Mouse (Mus musculus): ENCODE measurements around the gene She. TPM values are rescaled to one million over a fixed set of nuclear protein-coding genes. Genes with fewer than 3 reads are reported as not detected.
A peak's percentile ranks its signal among the peaks of the same experiment; 100 is the strongest.
"Not testable (repeated sequence)": the region's sequence is repeated elsewhere in the genome, so short reads cannot be mapped to it uniquely, and the experiment has no call there.

Gene She
- polyA plus RNA-seq, 1 experiment from 2014 or later, result 2.9 TPM

- peaks cover 7% of the 10 kb centered on the region for H3K4me1 ChIP-seq
- H3K4me2 ChIP-seq, result no peak overlapping the region
- H3K4me3 ChIP-seq, result no peak overlapping the region
- H3K9ac ChIP-seq, result no peak overlapping the region
- no peak for ATAC-seq
- no peaks in the 10 kb centered on the region for H3K36me3 ChIP-seq
- peak overlapping the region; percentile 55 for H3K27ac ChIP-seq
- H3K27me3 ChIP-seq (replicated peaks), result no peaks in the 10 kb centered on the region
- 71% methylated on average over 6 of the region's 6 CpGs for WGBS (ENCODE audit: insufficient replicate concordance)
- no peaks in the 10 kb centered on the region for H3K9me3 ChIP-seq (replicated peaks)
Measured at GRCm38 (mm10) chr3:89848083-89848482, 16.9 kb downstream of the She start.

- Histone ChIP-seq H3K36me3 (no peaks in the 10 kb centered on the region), H3K4me1 (no peaks in the 10 kb centered on the region), H3K9me3 (replicated peaks) (no peaks in the 10 kb centered on the region), H3K4me2 (no peak overlapping the region), H3K4me3 (no peak overlapping the region), H3K27me3 (replicated peaks) (0 out of 2 replicates have a peak, but pooled peaks cover 9% of the 10 kb centered on the region), H3K27ac (peak overlapping the region; percentile 36; the same call in 1 of the 2 replicates), H3K9ac (no peak overlapping the region)
- WGBS (ENCODE audit: insufficient replicate concordance), result 36% methylated on average over 5 of the region's 5 CpGs
- ATAC-seq, result no peak
Measured at GRCm38 (mm10) chr3:89853752-89854151, 22.6 kb downstream of the She start.

GRCm38 (mm10) chr3:89857353-89857752, 26.2 kb downstream of the She start:
- 0 out of 2 replicates have a peak, but pooled peaks cover 19% of the 10 kb centered on the region for H3K27me3 ChIP-seq (replicated peaks)
- H3K4me1 ChIP-seq, result peaks cover 9% of the 10 kb centered on the region
- WGBS (ENCODE audit: insufficient replicate concordance), result 78% methylated on average over 3 of the region's 3 CpGs
- no peak for ATAC-seq
- H3K4me3 ChIP-seq, result no peak overlapping the region
- H3K9ac ChIP-seq, result no peak overlapping the region
- no peaks in the 10 kb centered on the region for H3K9me3 ChIP-seq (replicated peaks)
- H3K27ac ChIP-seq, result no peak overlapping the region
- H3K36me3 ChIP-seq, result no peaks in the 10 kb centered on the region
- H3K4me2 ChIP-seq, result no peak overlapping the region

GRCm38 (mm10) chr3:89858123-89858522, 27.0 kb downstream of the She start:
- H3K4me1 ChIP-seq, result peaks cover 9% of the 10 kb centered on the region
- H3K27ac ChIP-seq, result no peak overlapping the region
- WGBS (ENCODE audit: insufficient replicate concordance), result 7% methylated on average over 4 of the region's 4 CpGs
- H3K4me2 ChIP-seq, result no peak overlapping the region
- H3K9me3 ChIP-seq (replicated peaks), result no peaks in the 10 kb centered on the region
- no peak overlapping the region for H3K9ac ChIP-seq
- no peak overlapping the region for H3K4me3 ChIP-seq
- no peak for ATAC-seq
- H3K36me3 ChIP-seq, result no peaks in the 10 kb centered on the region
- H3K27me3 ChIP-seq (replicated peaks), result 0 out of 2 replicates have a peak, but pooled peaks cover 19% of the 10 kb centered on the region

GRCm38 (mm10) chr3:89858888-89859287, 27.7 kb downstream of the She start:
- no peak overlapping the region for H3K4me3 ChIP-seq
- H3K4me1 ChIP-seq, result peaks cover 11% of the 10 kb centered on the region
- H3K27me3 ChIP-seq (replicated peaks), result 0 out of 2 replicates have a peak, but pooled peaks cover 19% of the 10 kb centered on the region
- H3K27ac ChIP-seq, result no peak overlapping the region
- H3K9ac ChIP-seq, result no peak overlapping the region
- WGBS (ENCODE audit: insufficient replicate concordance), result 77% methylated on average over 8 of the region's 8 CpGs
- H3K36me3 ChIP-seq, result no peaks in the 10 kb centered on the region
- no peak overlapping the region for H3K4me2 ChIP-seq
- no peaks in the 10 kb centered on the region for H3K9me3 ChIP-seq (replicated peaks)
- no peak for ATAC-seq

- no peaks in the 10 kb centered on the region for H3K36me3 ChIP-seq
- no peak for ATAC-seq
- H3K4me2 ChIP-seq, result no peak overlapping the region
- WGBS (ENCODE audit: insufficient replicate concordance), result 61% methylated on average over 3 of the region's 3 CpGs
- H3K27ac ChIP-seq, result no peak overlapping the region
- H3K9ac ChIP-seq, result no peak overlapping the region
- H3K4me1 ChIP-seq, result peaks cover 19% of the 10 kb centered on the region
- no peaks in the 10 kb centered on the region for H3K9me3 ChIP-seq (replicated peaks)
- H3K27me3 ChIP-seq (replicated peaks), result 0 out of 2 replicates have a peak, but pooled peaks cover 19% of the 10 kb centered on the region
- no peak overlapping the region for H3K4me3 ChIP-seq
Measured at GRCm38 (mm10) chr3:89859936-89860335, 28.8 kb downstream of the She start.

- Histone ChIP-seq H3K4me3 (no peak overlapping the region), H3K27ac (no peak overlapping the region), H3K9me3 (replicated peaks) (no peaks in the 10 kb centered on the region), H3K36me3 (no peaks in the 10 kb centered on the region), H3K4me1 (peaks cover 23% of the 10 kb centered on the region), H3K27me3 (replicated peaks) (0 out of 2 replicates have a peak, but pooled peaks cover 19% of the 10 kb centered on the region), H3K9ac (no peak overlapping the region), H3K4me2 (no peak overlapping the region)
- no peak for ATAC-seq
- WGBS (ENCODE audit: insufficient replicate concordance), result 69% methylated on average over 3 of the region's 3 CpGs
Measured at GRCm38 (mm10) chr3:89860343-89860742, 29.2 kb downstream of the She start.

- no peak overlapping the region for H3K27ac ChIP-seq
- ATAC-seq, result no peak
- no peak overlapping the region for H3K9ac ChIP-seq
- no peaks in the 10 kb centered on the region for H3K9me3 ChIP-seq (replicated peaks)
- no peak overlapping the region for H3K4me2 ChIP-seq
- H3K4me1 ChIP-seq, result peaks cover 23% of the 10 kb centered on the region
- no peaks in the 10 kb centered on the region for H3K36me3 ChIP-seq
- WGBS (ENCODE audit: insufficient replicate concordance), result 30% methylated on average over 4 of the region's 4 CpGs
- H3K27me3 ChIP-seq (replicated peaks), result 0 out of 2 replicates have a peak, but pooled peaks cover 17% of the 10 kb centered on the region
- H3K4me3 ChIP-seq, result no peak overlapping the region
Measured at GRCm38 (mm10) chr3:89861070-89861469, 29.9 kb downstream of the She start.

- 53% methylated on average over 8 of the region's 8 CpGs for WGBS (ENCODE audit: insufficient replicate concordance)
- Histone ChIP-seq H3K36me3 (no peaks in the 10 kb centered on the region), H3K27ac (no peak overlapping the region), H3K4me3 (no peak overlapping the region), H3K27me3 (replicated peaks) (0 out of 2 replicates have a peak, but pooled peaks cover 13% of the 10 kb centered on the region), H3K4me2 (no peak overlapping the region), H3K4me1 (peaks cover 23% of the 10 kb centered on the region), H3K9me3 (replicated peaks) (no peaks in the 10 kb centered on the region), H3K9ac (no peak overlapping the region)
- no peak for ATAC-seq
Measured at GRCm38 (mm10) chr3:89862182-89862761, 31.1 kb downstream of the She start.

- H3K36me3 ChIP-seq; H3K9me3 ChIP-seq (replicated peaks); H3K4me2 ChIP-seq; H3K4me3 ChIP-seq; H3K9ac ChIP-seq; H3K27ac ChIP-seq; ATAC-seq: not testable (repeated sequence)
- WGBS (ENCODE audit: insufficient replicate concordance), result 76% methylated on average over 3 of the region's 3 CpGs
- peaks cover 14% of the 10 kb centered on the region; the same call in 1 of the 2 replicates for H3K27me3 ChIP-seq (replicated peaks)
- peaks cover 24% of the 10 kb centered on the region for H3K4me1 ChIP-seq
Measured at GRCm38 (mm10) chr3:89863276-89863675, 32.1 kb downstream of the She start.

- peaks cover 13% of the 10 kb centered on the region; the same call in 1 of the 2 replicates for H3K27me3 ChIP-seq (replicated peaks)
- ATAC-seq, result no peak
- WGBS (ENCODE audit: insufficient replicate concordance), result 48% methylated on average over 9 of the region's 9 CpGs
- no peak overlapping the region for H3K4me2 ChIP-seq
- H3K9me3 ChIP-seq (replicated peaks), result no peaks in the 10 kb centered on the region
- no peak overlapping the region for H3K9ac ChIP-seq
- peaks cover 29% of the 10 kb centered on the region for H3K4me1 ChIP-seq
- no peak overlapping the region for H3K4me3 ChIP-seq
- no peaks in the 10 kb centered on the region for H3K36me3 ChIP-seq
- H3K27ac ChIP-seq, result no peak overlapping the region
Measured at GRCm38 (mm10) chr3:89863716-89864509, 32.7 kb downstream of the She start.

GRCm38 (mm10) chr3:89865020-89865419, 33.9 kb downstream of the She start:
- WGBS (ENCODE audit: insufficient replicate concordance), result 57% methylated on average over 6 of the region's 6 CpGs
- ATAC-seq, result no peak
- Histone ChIP-seq H3K9ac (no peak overlapping the region), H3K27ac (no peak overlapping the region), H3K9me3 (replicated peaks) (no peaks in the 10 kb centered on the region), H3K27me3 (replicated peaks) (peaks cover 9% of the 10 kb centered on the region; the same call in 1 of the 2 replicates), H3K4me3 (no peak overlapping the region), H3K36me3 (no peaks in the 10 kb centered on the region), H3K4me1 (peaks cover 39% of the 10 kb centered on the region), H3K4me2 (no peak overlapping the region)

Measured in liver, embryonic 12.5 days (tissue).